Comparison of ENCODE assay signal across 15 mouse cellular contexts in the genomic region with DNA sequence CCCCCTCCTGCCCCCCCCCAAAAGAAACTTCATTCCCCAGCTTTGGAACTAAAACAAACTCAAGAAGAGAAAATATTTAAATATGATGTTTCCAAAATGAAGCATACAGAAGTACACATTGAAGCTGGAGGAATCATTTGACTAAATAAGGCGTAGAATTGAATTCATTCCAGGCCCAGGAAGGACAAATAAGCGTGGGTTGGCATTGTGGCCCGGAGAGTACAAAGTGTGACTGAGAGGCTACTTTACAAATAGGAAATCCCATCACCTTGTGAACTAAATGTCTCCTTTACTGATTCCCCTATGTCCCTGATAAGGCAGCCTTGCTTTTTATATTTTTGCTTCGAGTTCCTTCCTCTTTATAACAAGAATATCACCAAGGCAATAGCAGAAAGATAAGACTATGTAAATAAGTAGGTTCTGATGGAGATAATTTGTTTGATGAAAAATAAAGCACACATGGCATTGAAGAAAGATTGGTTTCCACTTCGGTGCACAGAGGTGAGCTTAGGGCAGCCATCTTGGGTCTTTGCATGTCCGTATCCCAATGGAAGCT.
A peak's percentile ranks its signal among the peaks of the same experiment; 100 is the strongest.
DNase-seq lines count a peak whose midpoint lies in the region; ATAC-seq and TF ChIP-seq lines count a peak whose summit lies in the region.
"Had no signal": no experiment of that assay in that cellular context is flagged by ENCODE, and none has a peak within 500 bp of the region (broad histone marks: within the 10 kb centered on the region; RNA-seq: fewer than 3 reads in every experiment).

No protein-coding gene starts in this region.

- H3K9me3 ChIP-seq in forebrain, postnatal 0 days (ENCODE audit: low read length) = no peaks in the 10 kb centered on the region
- no peaks in the 10 kb centered on the region for H3K9me3 ChIP-seq in forebrain, embryonic 12.5 days
- H3K9me3 ChIP-seq: embryonic facial prominence, embryonic 15.5 days; limb, embryonic 10.5 days; neural tube, embryonic 15.5 days had no signal

- no peak overlapping the region for H3K27ac ChIP-seq in forebrain, postnatal 0 days (ENCODE audit: low read depth, low read length)
- H3K27ac ChIP-seq in forebrain, embryonic 12.5 days = no peak overlapping the region
- H3K27ac ChIP-seq in brown adipose tissue, adult 24 weeks (replicated peaks; ENCODE audit: low read depth, low read length) = peak overlapping the region; percentile 91
- H3K27ac ChIP-seq: embryonic facial prominence, embryonic 15.5 days; limb, embryonic 10.5 days; neural tube, embryonic 15.5 days had no signal

- peaks cover 3% of the 10 kb centered on the region; the same call in 1 of the 2 replicates for H3K4me1 ChIP-seq in forebrain, postnatal 0 days (ENCODE audit: insufficient read depth)
- H3K4me1 ChIP-seq in forebrain, embryonic 12.5 days = peaks cover 40% of the 10 kb centered on the region
- no peaks in the 10 kb centered on the region for H3K4me1 ChIP-seq in brown adipose tissue, adult 24 weeks (ENCODE audit: control insufficient read depth, insufficient read depth, insufficient read length, low read length)

- DNase-seq in forebrain, postnatal 0 days = no peak
- peak; percentile 60 for DNase-seq in kidney, adult 9 months
- no peak for DNase-seq in kidney, postnatal 4 days
- DNase-seq in 416B (ENCODE audit: low read depth) = peak; percentile 86
- DNase-seq in cerebellum, postnatal 25 days = no peak
- DNase-seq: adrenal gland, postnatal 25 days; cerebellum, adult 11 months; gastrocnemius, postnatal 36 days; thymus, postnatal 14 days had no signal

- H3K9ac ChIP-seq in forebrain, postnatal 0 days = no peak overlapping the region
- no peak overlapping the region for H3K9ac ChIP-seq in forebrain, embryonic 12.5 days
- H3K9ac ChIP-seq: embryonic facial prominence, embryonic 15.5 days; neural tube, embryonic 15.5 days had no signal

- 66% methylated on average over 6 of the region's 6 CpGs for WGBS in forebrain, postnatal 0 days
- 84% methylated on average over 6 of the region's 6 CpGs for WGBS in forebrain, embryonic 12.5 days

- peaks cover 30% of the 10 kb centered on the region for H3K27me3 ChIP-seq in forebrain, postnatal 0 days (ENCODE audit: insufficient read depth, low read length)
- H3K27me3 ChIP-seq in forebrain, embryonic 12.5 days = peaks cover 61% of the 10 kb centered on the region

- no peak overlapping the region for H3K4me3 ChIP-seq in forebrain, postnatal 0 days (ENCODE audit: low read depth, low read length)
- H3K4me3 ChIP-seq in forebrain, embryonic 12.5 days (replicated peaks) = no peak overlapping the region
- no peak overlapping the region for H3K4me3 ChIP-seq in brown adipose tissue, adult 24 weeks (ENCODE audit: insufficient read depth, low read depth, low read length)
- H3K4me3 ChIP-seq: embryonic facial prominence, embryonic 15.5 days; limb, embryonic 10.5 days; neural tube, embryonic 15.5 days had no signal

- H3K4me2 ChIP-seq in forebrain, postnatal 0 days (ENCODE audit: low read depth) = peak overlapping the region; percentile 59; the same call in 1 of the 2 replicates
- H3K4me2 ChIP-seq in forebrain, embryonic 12.5 days = no peak overlapping the region
- H3K4me2 ChIP-seq: embryonic facial prominence, embryonic 15.5 days had no signal

- no peak for TF ChIP-seq CTCF in forebrain, postnatal 0 days (IDR thresholded peaks at IDR 0.05; ENCODE audit: low read depth)

- no peak for ATAC-seq in forebrain, postnatal 0 days
- no peak for ATAC-seq in forebrain, embryonic 12.5 days (ENCODE audit: low FRiP score)
- ATAC-seq: forebrain, embryonic 16.5 days had no signal

- H3K36me3 ChIP-seq in forebrain, postnatal 0 days (ENCODE audit: insufficient read depth) = no peaks in the 10 kb centered on the region
- H3K36me3 ChIP-seq in forebrain, embryonic 12.5 days (replicated peaks) = no peaks in the 10 kb centered on the region
- H3K36me3 ChIP-seq: embryonic facial prominence, embryonic 15.5 days; limb, embryonic 10.5 days; neural tube, embryonic 15.5 days had no signal

Comparison
In these comparisons a context has a peak if more than half of its experiments do, and no peak if none do; other contexts are left out.
1. DNase-seq: peak in kidney, adult 9 months (single experiment) and 416B (single experiment); none in forebrain, postnatal 0 days (single experiment), kidney, postnatal 4 days (0 of 2) and cerebellum, postnatal 25 days (0 of 2).